Mouse (Mus musculus): ENCODE results near the gene Troap. TPM values are rescaled to one million over a fixed set of nuclear protein-coding genes. Genes with fewer than 3 reads are reported as not detected.

Gene Troap
- polyA plus RNA-seq, 1 experiment from 2014 or later = 33.4 TPM

- ATAC-seq (ENCODE audit: insufficient number of reproducible peaks, low FRiP score, low TSS enrichment, low read depth) (no peak), DNase-seq (ENCODE audit: low spot score) (no peak)
- no peak overlapping the region for H3K9ac ChIP-seq (ENCODE audit: low read length)
- H3K4me3 ChIP-seq (ENCODE audit: low read depth, low read length) = no peak overlapping the region
- 57% methylated on average over 4 of the region's 4 CpGs for WGBS
- H3K4me1 ChIP-seq (ENCODE audit: control insufficient read depth, insufficient read depth, low read length) = peaks cover 4% of the 10 kb centered on the region; the same call in 1 of the 2 replicates
- no peaks in the 10 kb centered on the region for H3K9me3 ChIP-seq (ENCODE audit: control insufficient read depth, low read length)
- no peak overlapping the region for H3K4me2 ChIP-seq (ENCODE audit: low read depth, severe bottlenecking)
- H3K36me3 ChIP-seq (ENCODE audit: control insufficient read depth, insufficient read depth, low read length) = peaks cover 15% of the 10 kb centered on the region
- H3K27ac ChIP-seq (replicated peaks; ENCODE audit: low read depth, low read length) = no peak overlapping the region
- H3K27me3 ChIP-seq (ENCODE audit: control insufficient read depth, insufficient read depth, low read length) = peaks cover 68% of the 10 kb centered on the region
Measured at GRCm38 (mm10) chr15:99085997-99086396, 11.6 kb downstream of the Troap start.

- H3K9ac ChIP-seq (ENCODE audit: low read length) = no peak within 1 kb of the TSS
- peaks cover 4% of the 10 kb centered on the region; the same call in 1 of the 2 replicates for H3K4me1 ChIP-seq (ENCODE audit: control insufficient read depth, insufficient read depth, low read length)
- H3K4me2 ChIP-seq (ENCODE audit: low read depth, severe bottlenecking) = peak within 1 kb of the TSS; percentile 24
- DNase-seq (ENCODE audit: low spot score) (peak; percentile 60), ATAC-seq (ENCODE audit: insufficient number of reproducible peaks, low FRiP score, low TSS enrichment, low read depth) (0 out of 2 replicates have a peak, but pooled peaks have one; percentile 5)
- H3K36me3 ChIP-seq (ENCODE audit: control insufficient read depth, insufficient read depth, low read length) = peaks cover 3% of the 10 kb centered on the region; the same call in 1 of the 2 replicates
- no peak within 1 kb of the TSS for H3K27ac ChIP-seq (replicated peaks; ENCODE audit: low read depth, low read length)
- WGBS = 6% methylated on average over 60 of the region's 60 CpGs
- peak within 1 kb of the TSS; percentile 5; the same call in 1 of the 2 replicates for H3K4me3 ChIP-seq (ENCODE audit: low read depth, low read length)
- no peaks in the 10 kb centered on the region for H3K9me3 ChIP-seq (ENCODE audit: control insufficient read depth, low read length)
- peaks cover 82% of the 10 kb centered on the region for H3K27me3 ChIP-seq (ENCODE audit: control insufficient read depth, insufficient read depth, low read length)
Measured at GRCm38 (mm10) chr15:99087253-99088075, 13.1 kb downstream of the Troap start, which contains the start of gene C1ql4. Gene C1ql4, minus strand, starts transcription at chr15:99087817.

GRCm38 (mm10) chr15:99088292-99088691 is 13.9 kb downstream of the Troap start:
- ATAC-seq (ENCODE audit: insufficient number of reproducible peaks, low FRiP score, low TSS enrichment, low read depth) = no peak
- under 1% methylated on average over 25 of the region's 27 CpGs for WGBS
- H3K27ac ChIP-seq (replicated peaks; ENCODE audit: low read depth, low read length) = no peak overlapping the region

GRCm38 (mm10) chr15:99089069-99089468 is 14.7 kb downstream of the Troap start:
- H3K9ac ChIP-seq (ENCODE audit: low read length) = no peak overlapping the region
- H3K4me1 ChIP-seq (ENCODE audit: control insufficient read depth, insufficient read depth, low read length) = peaks cover 9% of the 10 kb centered on the region
- H3K27ac ChIP-seq (replicated peaks; ENCODE audit: low read depth, low read length) = no peak overlapping the region
- H3K4me2 ChIP-seq (ENCODE audit: low read depth, severe bottlenecking) = no peak overlapping the region; the same call in 1 of the 2 replicates
- DNase-seq (ENCODE audit: low spot score) (no peak), ATAC-seq (ENCODE audit: insufficient number of reproducible peaks, low FRiP score, low TSS enrichment, low read depth) (no peak)
- 7% methylated on average over 14 of the region's 14 CpGs for WGBS
- H3K9me3 ChIP-seq (ENCODE audit: control insufficient read depth, low read length) = no peaks in the 10 kb centered on the region
- H3K36me3 ChIP-seq (ENCODE audit: control insufficient read depth, insufficient read depth, low read length) = no peaks in the 10 kb centered on the region
- peaks cover 94% of the 10 kb centered on the region for H3K27me3 ChIP-seq (ENCODE audit: control insufficient read depth, insufficient read depth, low read length)
- H3K4me3 ChIP-seq (ENCODE audit: low read depth, low read length) = no peak overlapping the region

More at GRCm38 (mm10) chr15:99088292-99088691, 13.9 kb downstream of the Troap start:
- Histone ChIP-seq H3K9me3 (ENCODE audit: control insufficient read depth, low read length) (no peaks in the 10 kb centered on the region), H3K36me3 (ENCODE audit: control insufficient read depth, insufficient read depth, low read length) (0 out of 2 replicates have a peak, but pooled peaks cover 2% of the 10 kb centered on the region), H3K4me2 (ENCODE audit: low read depth, severe bottlenecking) (peak overlapping the region; percentile 24), H3K4me1 (ENCODE audit: control insufficient read depth, insufficient read depth, low read length) (peaks cover 6% of the 10 kb centered on the region), H3K27me3 (ENCODE audit: control insufficient read depth, insufficient read depth, low read length) (peaks cover 90% of the 10 kb centered on the region), H3K9ac (ENCODE audit: low read length) (no peak overlapping the region), H3K4me3 (ENCODE audit: low read depth, low read length) (peak overlapping the region; percentile 5; the same call in 1 of the 2 replicates)
- DNase-seq (ENCODE audit: low spot score) = peak; percentile 91

- Histone ChIP-seq H3K9me3 (ENCODE audit: control insufficient read depth, low read length) (no peaks in the 10 kb centered on the region), H3K9ac (ENCODE audit: low read length) (peak within 1 kb of the TSS; percentile 45; the same call in 1 of the 2 replicates), H3K27ac (replicated peaks; ENCODE audit: low read depth, low read length) (no peak within 1 kb of the TSS), H3K4me3 (ENCODE audit: low read depth, low read length) (peak within 1 kb of the TSS; percentile 33), H3K4me2 (ENCODE audit: low read depth, severe bottlenecking) (peak within 1 kb of the TSS; percentile 75), H3K27me3 (ENCODE audit: control insufficient read depth, insufficient read depth, low read length) (peaks cover 98% of the 10 kb centered on the region), H3K36me3 (ENCODE audit: control insufficient read depth, insufficient read depth, low read length) (no peaks in the 10 kb centered on the region), H3K4me1 (ENCODE audit: control insufficient read depth, insufficient read depth, low read length) (peaks cover 25% of the 10 kb centered on the region)
- DNase-seq (ENCODE audit: low spot score) (no peak), ATAC-seq (ENCODE audit: insufficient number of reproducible peaks, low FRiP score, low TSS enrichment, low read depth) (no peak)
- 10% methylated on average over 8 of the region's 8 CpGs for WGBS
Measured at GRCm38 (mm10) chr15:99092870-99093269, 18.5 kb downstream of the Troap start, which contains the start of gene Dnajc22. Gene Dnajc22, plus strand, starts transcription at chr15:99093170.

- H3K4me2 ChIP-seq (ENCODE audit: low read depth, severe bottlenecking) = peak overlapping the region; percentile 75
- H3K9ac ChIP-seq (ENCODE audit: low read length) = peak overlapping the region; percentile 45; the same call in 1 of the 2 replicates
- no peaks in the 10 kb centered on the region for H3K36me3 ChIP-seq (ENCODE audit: control insufficient read depth, insufficient read depth, low read length)
- under 1% methylated on average over 56 of the region's 56 CpGs for WGBS
- H3K27me3 ChIP-seq (ENCODE audit: control insufficient read depth, insufficient read depth, low read length) = peaks cover 98% of the 10 kb centered on the region
- ATAC-seq (ENCODE audit: insufficient number of reproducible peaks, low FRiP score, low TSS enrichment, low read depth) (0 out of 2 replicates have a peak, but pooled peaks have one; percentile 45), DNase-seq (ENCODE audit: low spot score) (peak; percentile 68)
- peaks cover 30% of the 10 kb centered on the region for H3K4me1 ChIP-seq (ENCODE audit: control insufficient read depth, insufficient read depth, low read length)
- no peaks in the 10 kb centered on the region for H3K9me3 ChIP-seq (ENCODE audit: control insufficient read depth, low read length)
- no peak overlapping the region for H3K27ac ChIP-seq (replicated peaks; ENCODE audit: low read depth, low read length)
- peak overlapping the region; percentile 33 for H3K4me3 ChIP-seq (ENCODE audit: low read depth, low read length)
Measured at GRCm38 (mm10) chr15:99093291-99094258, 19.2 kb downstream of the Troap start.

- H3K4me2 ChIP-seq (ENCODE audit: low read depth, severe bottlenecking) = no peak overlapping the region
- peaks cover 34% of the 10 kb centered on the region for H3K4me1 ChIP-seq (ENCODE audit: control insufficient read depth, insufficient read depth, low read length)
- under 1% methylated on average over 27 of the region's 27 CpGs for WGBS
- no peak overlapping the region for H3K27ac ChIP-seq (replicated peaks; ENCODE audit: low read depth, low read length)
- H3K27me3 ChIP-seq (ENCODE audit: control insufficient read depth, insufficient read depth, low read length) = peaks cover 94% of the 10 kb centered on the region
- no peak overlapping the region for H3K9ac ChIP-seq (ENCODE audit: low read length)
- no peaks in the 10 kb centered on the region for H3K36me3 ChIP-seq (ENCODE audit: control insufficient read depth, insufficient read depth, low read length)
- H3K4me3 ChIP-seq (ENCODE audit: low read depth, low read length) = no peak overlapping the region
- peak; percentile 56 for DNase-seq (ENCODE audit: low spot score)
- ATAC-seq (ENCODE audit: insufficient number of reproducible peaks, low FRiP score, low TSS enrichment, low read depth) = no peak
- no peaks in the 10 kb centered on the region for H3K9me3 ChIP-seq (ENCODE audit: control insufficient read depth, low read length)
Measured at GRCm38 (mm10) chr15:99094631-99095270, 20.4 kb downstream of the Troap start.

All from limb, embryonic 11.5 days (tissue).